Comparison of ENCODE assay signal across 14 mouse cellular contexts in the genomic region with DNA sequence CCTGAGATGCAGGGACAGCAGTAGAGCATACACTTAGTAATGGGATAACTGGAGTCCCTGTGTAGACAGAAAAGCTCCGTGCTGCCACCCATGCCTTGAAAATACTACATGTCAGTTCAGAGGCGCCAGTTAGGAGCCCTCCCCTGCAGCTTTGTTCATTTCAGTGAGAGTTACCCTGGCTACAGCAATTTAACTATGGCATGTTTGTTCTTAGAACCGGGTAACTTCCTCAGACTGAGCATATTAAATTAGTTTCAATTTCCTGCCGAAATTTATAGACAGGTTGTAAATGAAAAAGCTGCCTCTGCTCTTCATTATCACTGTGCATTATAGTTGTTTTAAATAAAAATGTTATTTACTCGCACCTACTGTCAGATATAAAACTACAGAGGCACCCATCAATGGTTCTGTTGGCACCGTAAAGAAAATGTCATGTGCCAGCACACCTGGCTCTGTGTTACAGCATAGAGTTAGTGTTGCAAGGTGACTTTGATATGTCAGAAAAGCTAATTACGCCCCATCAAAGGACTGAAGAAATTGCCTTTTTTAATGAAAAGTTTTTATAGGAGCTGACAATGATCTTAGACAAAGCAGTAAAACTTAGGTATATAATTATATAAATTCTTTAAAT.
DNase-seq lines count a peak whose midpoint lies in the region; ATAC-seq and TF ChIP-seq lines count a peak whose summit lies in the region.
"Had no signal": no experiment of that assay in that cellular context is flagged by ENCODE, and none has a peak within 500 bp of the region (broad histone marks: within the 10 kb centered on the region; RNA-seq: fewer than 3 reads in every experiment).

No protein-coding gene starts in this region.

- H3K4me1 ChIP-seq in forebrain, postnatal 0 days (ENCODE audit: insufficient read depth): no peaks in the 10 kb centered on the region
- peaks cover 4% of the 10 kb centered on the region; the same call in 1 of the 2 replicates for H3K4me1 ChIP-seq in forebrain, embryonic 16.5 days (replicated peaks; ENCODE audit: control insufficient read depth, insufficient read depth, low read length)
- H3K4me1 ChIP-seq in lung, embryonic 16.5 days (replicated peaks; ENCODE audit: control insufficient read depth, insufficient read depth, low read length): peaks cover 11% of the 10 kb centered on the region; the same call in 1 of the 2 replicates
- peaks cover 47% of the 10 kb centered on the region for H3K4me1 ChIP-seq in limb, embryonic 10.5 days
- peaks cover 2% of the 10 kb centered on the region for H3K4me1 ChIP-seq in heart, adult 2 months (ENCODE audit: control insufficient read depth, insufficient read depth, low read length)

- H3K9me3 ChIP-seq in forebrain, postnatal 0 days (ENCODE audit: low read length): no peaks in the 10 kb centered on the region
- no peaks in the 10 kb centered on the region for H3K9me3 ChIP-seq in forebrain, embryonic 16.5 days (ENCODE audit: control insufficient read depth, low read length)
- no peaks in the 10 kb centered on the region for H3K9me3 ChIP-seq in lung, embryonic 16.5 days (ENCODE audit: control insufficient read depth, low read length)
- H3K9me3 ChIP-seq in limb, embryonic 10.5 days (replicated peaks): no peaks in the 10 kb centered on the region
- H3K9me3 ChIP-seq: heart, embryonic 15.5 days; hindbrain, embryonic 15.5 days; kidney, embryonic 15.5 days had no signal

- peak; percentile 31 for DNase-seq in forebrain, postnatal 0 days
- DNase-seq in lung, postnatal 14 days: no peak
- DNase-seq in CD4-positive, CD25-positive, alpha-beta regulatory T cell, adult 2 months (ENCODE audit: low read depth, low spot score): peak; percentile 21
- DNase-seq in limb, embryonic 10.5 days (ENCODE audit: low spot score): no peak
- no peak for DNase-seq in heart, adult 2 months
- DNase-seq in urinary bladder, postnatal 25 days (ENCODE audit: low spot score): no peak
- DNase-seq: adrenal gland, postnatal 36 days; liver; lung, embryonic 14.5 days had no signal

- intact Hi-C loops in heart, adult 2 months (cut with DNase I): loop anchor here (5.0 kb wide), 2 partner anchors 39 to 551 kb away; no protein-coding TSS in a partner anchor

- TF ChIP-seq POLR2A in heart, adult 2 months (IDR thresholded peaks at IDR 0.05; ENCODE audit: insufficient read depth, low read depth, low read length): no peak

- no peak overlapping the region for H3K4me2 ChIP-seq in forebrain, postnatal 0 days (ENCODE audit: low read depth)
- no peak overlapping the region for H3K4me2 ChIP-seq in forebrain, embryonic 16.5 days (ENCODE audit: low read length)
- no peak overlapping the region for H3K4me2 ChIP-seq in lung, embryonic 16.5 days (ENCODE audit: low read depth, low read length)
- H3K4me2 ChIP-seq: heart, embryonic 15.5 days; hindbrain, embryonic 15.5 days; kidney, embryonic 15.5 days; lung, embryonic 14.5 days had no signal

- no peaks in the 10 kb centered on the region for H3K79me2 ChIP-seq in heart, adult 2 months (replicated peaks; ENCODE audit: control insufficient read depth, insufficient read depth, low read length)

- no peak for TF ChIP-seq EP300 in heart, adult 2 months (IDR thresholded peaks at IDR 0.05; ENCODE audit: insufficient read depth, low read depth, low read length)

- no peaks in the 10 kb centered on the region for H3K27me3 ChIP-seq in forebrain, postnatal 0 days (ENCODE audit: insufficient read depth, low read length)
- no peaks in the 10 kb centered on the region for H3K27me3 ChIP-seq in forebrain, embryonic 16.5 days (replicated peaks; ENCODE audit: control insufficient read depth, insufficient read depth, low read length)
- H3K27me3 ChIP-seq in lung, embryonic 16.5 days (ENCODE audit: control insufficient read depth, insufficient read depth, low read depth, low read length): no peaks in the 10 kb centered on the region
- H3K27me3 ChIP-seq in limb, embryonic 10.5 days (ENCODE audit: low read depth, poor library complexity, severe bottlenecking): 0 out of 2 replicates have a peak, but pooled peaks cover 3% of the 10 kb centered on the region
- no peaks in the 10 kb centered on the region for H3K27me3 ChIP-seq in heart, adult 2 months (ENCODE audit: control insufficient read depth, insufficient read depth, low read length)
- H3K27me3 ChIP-seq: heart, embryonic 15.5 days; hindbrain, embryonic 15.5 days; kidney, embryonic 15.5 days had no signal

- 35% methylated on average over 7 of the region's 7 CpGs for WGBS in forebrain, postnatal 0 days
- WGBS in forebrain, embryonic 16.5 days: 37% methylated on average over 7 of the region's 7 CpGs
- 57% methylated on average over 7 of the region's 7 CpGs for WGBS in lung, embryonic 16.5 days
- 41% methylated on average over 7 of the region's 7 CpGs for WGBS in limb, embryonic 10.5 days
- WGBS in heart, adult 2 months: 75% methylated on average over 7 of the region's 7 CpGs

- H3K9ac ChIP-seq in forebrain, postnatal 0 days: no peak overlapping the region
- H3K9ac ChIP-seq in forebrain, embryonic 16.5 days (replicated peaks; ENCODE audit: low read depth, low read length): no peak overlapping the region
- peak overlapping the region; percentile 34; the same call in 1 of the 2 replicates for H3K9ac ChIP-seq in lung, embryonic 16.5 days (ENCODE audit: low read length)
- no peak overlapping the region for H3K9ac ChIP-seq in heart, adult 2 months (ENCODE audit: low read depth, low read length)
- H3K9ac ChIP-seq: heart, embryonic 15.5 days; hindbrain, embryonic 15.5 days; kidney, embryonic 15.5 days; lung, embryonic 14.5 days had no signal

- ATAC-seq in forebrain, postnatal 0 days: peak; percentile 51; the same call in 1 of the 2 replicates
- ATAC-seq in forebrain, embryonic 16.5 days: no peak
- no peak for ATAC-seq in lung, embryonic 16.5 days (ENCODE audit: low read depth)

- no peak overlapping the region for H3K27ac ChIP-seq in forebrain, postnatal 0 days (ENCODE audit: low read depth, low read length)
- H3K27ac ChIP-seq in forebrain, embryonic 16.5 days (ENCODE audit: low read length): no peak overlapping the region
- no peak overlapping the region for H3K27ac ChIP-seq in lung, embryonic 16.5 days (ENCODE audit: low read length)
- H3K27ac ChIP-seq in limb, embryonic 10.5 days: peak overlapping the region; percentile 81
- H3K27ac ChIP-seq in heart, adult 2 months: no peak overlapping the region
- H3K27ac ChIP-seq: heart, embryonic 15.5 days; hindbrain, embryonic 15.5 days; kidney, embryonic 15.5 days had no signal

- no peaks in the 10 kb centered on the region for H3K36me3 ChIP-seq in forebrain, postnatal 0 days (ENCODE audit: insufficient read depth)
- no peaks in the 10 kb centered on the region for H3K36me3 ChIP-seq in forebrain, embryonic 16.5 days (ENCODE audit: control insufficient read depth, insufficient read depth)
- H3K36me3 ChIP-seq in lung, embryonic 16.5 days (ENCODE audit: control insufficient read depth, insufficient read depth, low read length): no peaks in the 10 kb centered on the region
- H3K36me3 ChIP-seq in limb, embryonic 10.5 days: no peaks in the 10 kb centered on the region
- no peaks in the 10 kb centered on the region; the same call in 1 of the 2 replicates for H3K36me3 ChIP-seq in heart, adult 2 months (ENCODE audit: control insufficient read depth, insufficient read depth, low read length)
- H3K36me3 ChIP-seq: heart, embryonic 15.5 days; hindbrain, embryonic 15.5 days; kidney, embryonic 15.5 days had no signal

- no peak for TF ChIP-seq CTCF in forebrain, postnatal 0 days (IDR thresholded peaks at IDR 0.05; ENCODE audit: low read depth)
- TF ChIP-seq CTCF in heart, adult 2 months (IDR thresholded peaks at IDR 0.05): no peak

- no peak overlapping the region for H3K4me3 ChIP-seq in forebrain, postnatal 0 days (ENCODE audit: low read depth, low read length)
- H3K4me3 ChIP-seq in forebrain, embryonic 16.5 days (replicated peaks; ENCODE audit: low read length): no peak overlapping the region
- H3K4me3 ChIP-seq in lung, embryonic 16.5 days (ENCODE audit: low read length): no peak overlapping the region
- 0 out of 2 replicates have a peak overlapping the region, but pooled peaks have one; percentile 6 for H3K4me3 ChIP-seq in limb, embryonic 10.5 days
- no peak overlapping the region for H3K4me3 ChIP-seq in heart, adult 2 months
- H3K4me3 ChIP-seq: heart, embryonic 15.5 days; hindbrain, embryonic 15.5 days; kidney, embryonic 15.5 days had no signal

Comparison
In these comparisons a context has a peak if more than half of its experiments do, and no peak if none do; other contexts are left out.
1. DNase-seq: peak in forebrain, postnatal 0 days (single experiment) and CD4-positive, CD25-positive, alpha-beta regulatory T cell, adult 2 months (single experiment); none in lung, postnatal 14 days (single experiment), limb, embryonic 10.5 days (single experiment), heart, adult 2 months (0 of 2) and urinary bladder, postnatal 25 days (single experiment).